Mouse (Mus musculus): Measurements from ENCODE around the gene Gm4791. TPM values are rescaled to one million over a fixed set of nuclear protein-coding genes. Genes with fewer than 3 reads are reported as not detected.

Gene Gm4791
- not detected in 2 replicates for polyA plus RNA-seq (2012; rRNA removed)

DNA sequence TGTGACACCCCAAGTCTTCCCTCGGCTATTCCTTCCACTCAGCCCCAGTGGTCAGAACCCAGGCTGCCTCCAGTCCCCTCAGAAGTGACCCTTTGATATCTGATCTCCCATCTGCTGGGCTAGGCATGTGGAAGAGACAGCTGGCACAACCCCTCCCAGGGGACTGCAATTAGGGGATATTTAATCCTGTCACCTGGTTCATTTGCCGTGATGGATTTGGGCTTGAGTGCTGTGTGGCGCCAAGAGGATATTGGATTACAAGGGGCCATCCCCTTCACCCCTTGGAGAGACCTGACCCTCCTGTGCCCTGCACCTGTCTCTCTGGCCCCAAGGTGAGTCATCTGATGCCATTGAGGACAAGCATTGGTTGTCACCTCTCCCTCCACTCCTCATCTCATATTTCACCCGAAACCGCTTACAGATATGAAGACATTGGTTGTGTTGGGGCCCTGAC, at the start of gene Gm4791:
Gene Gm4791, plus strand, starts transcription at position 404 of the 454 bp plus-strand sequence.
- TF ChIP-seq POLR2A (IDR thresholded peaks at IDR 0.05; ENCODE audit: low read depth, low read length) (no peak), CTCF (IDR thresholded peaks at IDR 0.05; ENCODE audit: extremely low read depth, insufficient read depth, insufficient read length, insufficient replicate concordance) (no peak)
- Histone ChIP-seq H3K27ac (ENCODE audit: insufficient read depth, low read length) (no peak within 1 kb of the TSS), H3K36me3 (ENCODE audit: control insufficient read depth, insufficient read depth, low read length) (no peaks in the 10 kb centered on the region), H3K4me1 (ENCODE audit: control insufficient read depth, insufficient read depth, insufficient read length) (no peaks in the 10 kb centered on the region), H3K27me3 (ENCODE audit: control insufficient read depth, insufficient read depth, low read length) (no peaks in the 10 kb centered on the region), H3K4me3 (ENCODE audit: extremely low read depth, insufficient read depth, insufficient read length) (no peak within 1 kb of the TSS)
- WGBS: 58% methylated on average over 5 of the region's 5 CpGs
- no peak for DNase-seq (ENCODE audit: low read depth in 1 of 2, low spot score in 2 of 2)

- no peak for TF ChIP-seq POLR2A (IDR thresholded peaks at IDR 0.05; ENCODE audit: low read depth, low read length)
- no peak for TF ChIP-seq CTCF (IDR thresholded peaks at IDR 0.05; ENCODE audit: extremely low read depth, insufficient read depth, insufficient read length, insufficient replicate concordance)
- no peak overlapping the region for H3K4me3 ChIP-seq (ENCODE audit: extremely low read depth, insufficient read depth, insufficient read length)
Measured at GRCm38 (mm10) chr9:46956286-46956685, 42.3 kb upstream of the Gm4791 start.

DNA sequence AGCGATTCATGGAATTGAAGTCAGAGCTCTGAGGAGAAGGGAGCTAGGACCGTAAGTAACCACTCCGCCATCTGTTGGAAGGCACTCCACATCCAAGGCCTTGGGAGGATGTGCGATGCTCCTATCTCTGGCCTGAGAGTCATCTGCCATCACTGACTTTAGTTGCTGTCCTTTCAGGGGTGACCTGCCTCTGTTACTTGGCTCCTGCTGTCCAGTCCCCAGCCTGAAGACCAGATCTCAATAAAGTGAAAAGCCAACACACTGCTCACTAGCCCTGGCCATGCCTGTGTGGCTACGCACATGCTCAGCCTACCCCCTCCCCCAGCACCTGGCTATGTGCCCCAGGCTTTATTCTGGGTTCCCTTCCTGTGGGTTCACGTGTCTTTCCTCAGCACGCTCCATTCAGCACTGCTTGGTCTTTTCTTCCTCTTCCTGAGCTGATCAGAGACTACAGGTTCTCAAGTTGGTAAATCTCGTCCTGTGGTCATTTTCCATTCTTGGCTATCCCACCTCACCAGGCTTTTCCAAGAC, 41.1 kb upstream of the Gm4791 start:
- H3K27me3 ChIP-seq (ENCODE audit: control insufficient read depth, insufficient read depth, low read length): no peaks in the 10 kb centered on the region
- DNase-seq (ENCODE audit: low read depth in 1 of 2, low spot score in 2 of 2): no peak
- no peak overlapping the region for H3K27ac ChIP-seq (ENCODE audit: insufficient read depth, low read length)
- WGBS: 49% methylated on average over 8 of the region's 8 CpGs
- H3K4me3 ChIP-seq (ENCODE audit: extremely low read depth, insufficient read depth, insufficient read length): no peak overlapping the region
- H3K36me3 ChIP-seq (ENCODE audit: control insufficient read depth, insufficient read depth, low read length): no peaks in the 10 kb centered on the region
- no peaks in the 10 kb centered on the region for H3K4me1 ChIP-seq (ENCODE audit: control insufficient read depth, insufficient read depth, insufficient read length)
- TF ChIP-seq POLR2A (IDR thresholded peaks at IDR 0.05; ENCODE audit: low read depth, low read length) (no peak), CTCF (IDR thresholded peaks at IDR 0.05; ENCODE audit: extremely low read depth, insufficient read depth, insufficient read length, insufficient replicate concordance) (no peak)

More at GRCm38 (mm10) chr9:46956286-46956685, 42.3 kb upstream of the Gm4791 start:
- WGBS: 85% methylated on average over 6 of the region's 6 CpGs
- Histone ChIP-seq H3K4me1 (ENCODE audit: control insufficient read depth, insufficient read depth, insufficient read length) (no peaks in the 10 kb centered on the region), H3K27me3 (ENCODE audit: control insufficient read depth, insufficient read depth, low read length) (no peaks in the 10 kb centered on the region), H3K27ac (ENCODE audit: insufficient read depth, low read length) (no peak overlapping the region), H3K36me3 (ENCODE audit: control insufficient read depth, insufficient read depth, low read length) (no peaks in the 10 kb centered on the region)
- no peak for DNase-seq (ENCODE audit: low read depth in 1 of 2, low spot score in 2 of 2)

- Histone ChIP-seq H3K36me3 (ENCODE audit: control insufficient read depth, insufficient read depth, low read length) (no peaks in the 10 kb centered on the region), H3K27ac (ENCODE audit: insufficient read depth, low read length) (no peak overlapping the region), H3K4me3 (ENCODE audit: extremely low read depth, insufficient read depth, insufficient read length) (no peak overlapping the region), H3K27me3 (ENCODE audit: control insufficient read depth, insufficient read depth, low read length) (no peaks in the 10 kb centered on the region), H3K4me1 (ENCODE audit: control insufficient read depth, insufficient read depth, insufficient read length) (no peaks in the 10 kb centered on the region; the same call in 1 of the 2 replicates)
- no peak for DNase-seq (ENCODE audit: low read depth in 1 of 2, low spot score in 2 of 2)
- TF ChIP-seq CTCF (IDR thresholded peaks at IDR 0.05; ENCODE audit: extremely low read depth, insufficient read depth, insufficient read length, insufficient replicate concordance) (no peak), POLR2A (IDR thresholded peaks at IDR 0.05; ENCODE audit: low read depth, low read length) (no peak)
- 76% methylated on average over 5 of the region's 5 CpGs for WGBS
Measured at GRCm38 (mm10) chr9:46966028-46966427, 32.5 kb upstream of the Gm4791 start.

GRCm38 (mm10) chr9:46968970-46969369, 29.6 kb upstream of the Gm4791 start:
- TF ChIP-seq POLR2A (IDR thresholded peaks at IDR 0.05; ENCODE audit: low read depth, low read length): no peak
- no peak for TF ChIP-seq CTCF (IDR thresholded peaks at IDR 0.05; ENCODE audit: extremely low read depth, insufficient read depth, insufficient read length, insufficient replicate concordance)
- no peak overlapping the region for H3K4me3 ChIP-seq (ENCODE audit: extremely low read depth, insufficient read depth, insufficient read length)
- H3K4me1 ChIP-seq (ENCODE audit: control insufficient read depth, insufficient read depth, insufficient read length): no peaks in the 10 kb centered on the region; the same call in 1 of the 2 replicates
- no peaks in the 10 kb centered on the region for H3K27me3 ChIP-seq (ENCODE audit: control insufficient read depth, insufficient read depth, low read length)
- WGBS: 22% methylated on average over 6 of the region's 6 CpGs
- H3K36me3 ChIP-seq (ENCODE audit: control insufficient read depth, insufficient read depth, low read length): no peaks in the 10 kb centered on the region
- no peak overlapping the region for H3K27ac ChIP-seq (ENCODE audit: insufficient read depth, low read length)
- DNase-seq (ENCODE audit: low read depth in 1 of 2, low spot score in 2 of 2): no peak

GRCm38 (mm10) chr9:46969406-46969805, 29.1 kb upstream of the Gm4791 start:
- WGBS: 44% methylated on average over 6 of the region's 6 CpGs

GRCm38 (mm10) chr9:46978806-46979205, 19.7 kb upstream of the Gm4791 start:
- H3K36me3 ChIP-seq (ENCODE audit: control insufficient read depth, insufficient read depth, low read length): no peaks in the 10 kb centered on the region
- WGBS: 78% methylated on average over 11 of the region's 11 CpGs
- H3K4me1 ChIP-seq (ENCODE audit: control insufficient read depth, insufficient read depth, insufficient read length): no peaks in the 10 kb centered on the region
- H3K4me3 ChIP-seq (ENCODE audit: extremely low read depth, insufficient read depth, insufficient read length): no peak overlapping the region
- no peak overlapping the region for H3K27ac ChIP-seq (ENCODE audit: insufficient read depth, low read length)
- DNase-seq (ENCODE audit: low read depth in 1 of 2, low spot score in 2 of 2): no peak
- H3K27me3 ChIP-seq (ENCODE audit: control insufficient read depth, insufficient read depth, low read length): no peaks in the 10 kb centered on the region
- no peak for TF ChIP-seq POLR2A (IDR thresholded peaks at IDR 0.05; ENCODE audit: low read depth, low read length)
- no peak for TF ChIP-seq CTCF (IDR thresholded peaks at IDR 0.05; ENCODE audit: extremely low read depth, insufficient read depth, insufficient read length, insufficient replicate concordance)

More at GRCm38 (mm10) chr9:46969406-46969805, 29.1 kb upstream of the Gm4791 start:
- TF ChIP-seq CTCF (IDR thresholded peaks at IDR 0.05; ENCODE audit: extremely low read depth, insufficient read depth, insufficient read length, insufficient replicate concordance) (no peak), POLR2A (IDR thresholded peaks at IDR 0.05; ENCODE audit: low read depth, low read length) (no peak)
- Histone ChIP-seq H3K36me3 (ENCODE audit: control insufficient read depth, insufficient read depth, low read length) (no peaks in the 10 kb centered on the region), H3K27me3 (ENCODE audit: control insufficient read depth, insufficient read depth, low read length) (no peaks in the 10 kb centered on the region), H3K27ac (ENCODE audit: insufficient read depth, low read length) (no peak overlapping the region), H3K4me3 (ENCODE audit: extremely low read depth, insufficient read depth, insufficient read length) (no peak overlapping the region), H3K4me1 (ENCODE audit: control insufficient read depth, insufficient read depth, insufficient read length) (no peaks in the 10 kb centered on the region)
- DNase-seq (ENCODE audit: low read depth in 1 of 2, low spot score in 2 of 2): no peak
